In genomic region chr13:114839098-114839497, GRCm38 (mm10) we compare ENCODE assay signal across 11 mouse cellular contexts. TPM values are rescaled to one million over a fixed set of nuclear protein-coding genes. Genes with fewer than 3 reads are reported as not detected.
A peak's percentile ranks its signal among the peaks of the same experiment; 100 is the strongest.
DNase-seq lines count a peak whose midpoint lies in the region; ATAC-seq and TF ChIP-seq lines count a peak whose summit lies in the region.
"Had no signal": no experiment of that assay in that cellular context is flagged by ENCODE, and none has a peak within 500 bp of the region (broad histone marks: within the 10 kb centered on the region; RNA-seq: fewer than 3 reads in every experiment).

No protein-coding gene starts in this region.

- no peak for TF ChIP-seq CTCF in lung, adult 2 months (IDR thresholded peaks at IDR 0.05; ENCODE audit: insufficient read depth, low read length)

- H3K27me3 ChIP-seq in heart, embryonic 10.5 days (ENCODE audit: insufficient read depth, poor library complexity, severe bottlenecking), result no peaks in the 10 kb centered on the region
- no peaks in the 10 kb centered on the region for H3K27me3 ChIP-seq in lung, embryonic 16.5 days (ENCODE audit: control insufficient read depth, insufficient read depth, low read depth, low read length)
- no peaks in the 10 kb centered on the region for H3K27me3 ChIP-seq in hindbrain, embryonic 12.5 days
- no peaks in the 10 kb centered on the region for H3K27me3 ChIP-seq in neural tube, embryonic 14.5 days (ENCODE audit: control insufficient read depth, insufficient read depth, low read length)
- H3K27me3 ChIP-seq: Patski had no signal

- H3K4me1 ChIP-seq in heart, embryonic 10.5 days, result peaks cover 9% of the 10 kb centered on the region; the same call in 1 of the 2 replicates
- peaks cover 26% of the 10 kb centered on the region for H3K4me1 ChIP-seq in lung, embryonic 16.5 days (replicated peaks; ENCODE audit: control insufficient read depth, insufficient read depth, low read length)
- peaks cover 13% of the 10 kb centered on the region for H3K4me1 ChIP-seq in lung, adult 2 months (ENCODE audit: control insufficient read depth, insufficient read depth, low read length)
- H3K4me1 ChIP-seq in hindbrain, embryonic 12.5 days, result peaks cover 8% of the 10 kb centered on the region
- no peaks in the 10 kb centered on the region for H3K4me1 ChIP-seq in neural tube, embryonic 14.5 days (ENCODE audit: control insufficient read depth, insufficient read depth, low read length)

- intact Hi-C loops in heart, postnatal 10 days (cut with DNase I), result loop anchor here (10.0 kb wide), 4 partner anchors 96 to 1876 kb away; partner anchors contain the start of genes Gm49395, Itga1 and Itga2

- 64% methylated on average over 9 of the region's 9 CpGs for WGBS in heart, embryonic 10.5 days
- 63% methylated on average over 9 of the region's 9 CpGs for WGBS in lung, embryonic 16.5 days
- 56% methylated on average over 9 of the region's 9 CpGs for WGBS in lung, adult 2 months
- WGBS in hindbrain, embryonic 12.5 days, result 67% methylated on average over 9 of the region's 9 CpGs
- WGBS in neural tube, embryonic 14.5 days, result 73% methylated on average over 9 of the region's 9 CpGs

- H3K4me2 ChIP-seq in lung, embryonic 16.5 days (ENCODE audit: low read depth, low read length), result no peak overlapping the region
- no peak overlapping the region for H3K4me2 ChIP-seq in hindbrain, embryonic 12.5 days (replicated peaks)
- no peak overlapping the region for H3K4me2 ChIP-seq in neural tube, embryonic 14.5 days (ENCODE audit: low read depth, low read length)

- 0 out of 2 replicates have a peak overlapping the region, but pooled peaks have one; percentile 22 for H3K27ac ChIP-seq in heart, embryonic 10.5 days
- H3K27ac ChIP-seq in lung, embryonic 16.5 days (ENCODE audit: low read length), result peak overlapping the region; percentile 85
- peak overlapping the region; percentile 25; the same call in 1 of the 2 replicates for H3K27ac ChIP-seq in hindbrain, embryonic 12.5 days
- peak overlapping the region; percentile 44 for H3K27ac ChIP-seq in neural tube, embryonic 14.5 days (ENCODE audit: low read depth, low read length)

- TF ChIP-seq POLR2A in lung, adult 2 months (IDR thresholded peaks at IDR 0.05; ENCODE audit: borderline replicate concordance, extremely low read depth, low read depth, low read length), result no peak

- peak; percentile 53 for ATAC-seq in lung, embryonic 16.5 days (ENCODE audit: low read depth)
- ATAC-seq in hindbrain, embryonic 12.5 days (ENCODE audit: low FRiP score), result peak; percentile 46; the same call in 1 of the 2 replicates
- ATAC-seq in neural tube, embryonic 14.5 days (ENCODE audit: low read depth), result peak; percentile 77; the same call in 1 of the 2 replicates
- ATAC-seq in monocyte, adult 5-6 weeks (replicated peaks; ENCODE audit: insufficient number of reproducible peaks, low FRiP score, low TSS enrichment, poor library complexity, severe bottlenecking), result no peak
- ATAC-seq: Patski had no signal

- no peaks in the 10 kb centered on the region for H3K36me3 ChIP-seq in heart, embryonic 10.5 days
- peaks cover 3% of the 10 kb centered on the region; the same call in 1 of the 2 replicates for H3K36me3 ChIP-seq in lung, embryonic 16.5 days (ENCODE audit: control insufficient read depth, insufficient read depth, low read length)
- no peaks in the 10 kb centered on the region for H3K36me3 ChIP-seq in hindbrain, embryonic 12.5 days
- no peaks in the 10 kb centered on the region for H3K36me3 ChIP-seq in neural tube, embryonic 14.5 days (ENCODE audit: control insufficient read depth, insufficient read depth, low read length)

- DNase-seq in heart, embryonic 10.5 days (ENCODE audit: low spot score), result no peak
- no peak for DNase-seq in heart, postnatal 10 days
- no peak for DNase-seq in lung, adult 2 months
- DNase-seq in spleen, postnatal 4 days (ENCODE audit: low spot score in 2 of 2), result no peak
- DNase-seq: thymus, postnatal 14 days had no signal

- H3K9ac ChIP-seq in lung, embryonic 16.5 days (ENCODE audit: low read length), result peak overlapping the region; percentile 23; the same call in 1 of the 2 replicates
- H3K9ac ChIP-seq in hindbrain, embryonic 12.5 days, result no peak overlapping the region
- no peak overlapping the region for H3K9ac ChIP-seq in neural tube, embryonic 14.5 days (replicated peaks; ENCODE audit: low read depth, low read length)

- H3K4me3 ChIP-seq in heart, embryonic 10.5 days, result no peak overlapping the region
- no peak overlapping the region for H3K4me3 ChIP-seq in lung, embryonic 16.5 days (ENCODE audit: low read length)
- H3K4me3 ChIP-seq in lung, adult 2 months (replicated peaks; ENCODE audit: extremely low read depth, low read depth, low read length), result no peak overlapping the region
- no peak overlapping the region for H3K4me3 ChIP-seq in hindbrain, embryonic 12.5 days
- H3K4me3 ChIP-seq in neural tube, embryonic 14.5 days (ENCODE audit: low read depth, low read length), result no peak overlapping the region
- H3K4me3 ChIP-seq: myocyte had no signal

- H3K9me3 ChIP-seq in heart, embryonic 10.5 days, result no peaks in the 10 kb centered on the region
- H3K9me3 ChIP-seq in lung, embryonic 16.5 days (ENCODE audit: control insufficient read depth, low read length), result no peaks in the 10 kb centered on the region
- no peaks in the 10 kb centered on the region for H3K9me3 ChIP-seq in hindbrain, embryonic 12.5 days (replicated peaks)
- no peaks in the 10 kb centered on the region for H3K9me3 ChIP-seq in neural tube, embryonic 14.5 days (ENCODE audit: control insufficient read depth, low read length)

RNA-seq across cellular contexts. Expression of gene Mocs2, which starts 21.1 kb away (rescaled TPM):
- 50.0 and 57.1 TPM in 2 replicates for polyA plus RNA-seq in heart, embryonic 10.5 days (2016; fragmentation: Nextera tagmentation; extraction: Ambion mirVana)
- total RNA-seq in heart, postnatal 10 days (2021), result 10 to 100 TPM; 67.5 to 72.7 TPM
- polyA plus RNA-seq in lung, embryonic 16.5 days (2015; fragmentation: Nextera tagmentation; extraction: Ambion mirVana), result 83.9 and 98.1 TPM in 2 replicates
- polyA plus RNA-seq in lung, adult 2 months (2012; rRNA removed), result 8.6 and 17.5 TPM in 2 replicates
- 80.4 and 84.6 TPM in 2 replicates for polyA plus RNA-seq in hindbrain, embryonic 12.5 days (2016; fragmentation: Nextera tagmentation; extraction: Ambion mirVana)
- polyA plus RNA-seq in neural tube, embryonic 14.5 days (2014; fragmentation: Nextera tagmentation; extraction: Ambion mirVana), result 135 TPM in 2 replicates
- total RNA-seq in monocyte, adult 5-6 weeks (2017), result 22.6 to 25.6 TPM (median 23.7 TPM) in 3 replicates

Comparison
In these comparisons a context has a peak if more than half of its experiments do, and no peak if none do; other contexts are left out.
1. H3K27ac ChIP-seq: peak in every context shown above with its lines; median percentile 85 in lung, embryonic 16.5 days; 44 in neural tube, embryonic 14.5 days; 25 in hindbrain, embryonic 12.5 days; 22 in heart, embryonic 10.5 days.